Mouse (Mus musculus): ENCODE results near the gene Armc8. TPM values are rescaled to one million over a fixed set of nuclear protein-coding genes. Genes with fewer than 3 reads are reported as not detected.

The Armc8 gene
- total RNA-seq, 2 experiments from 2014 or later, result 30.6 to 37.8 TPM

GRCm38 (mm10) chr9:99429845-99430244 is 138.9 kb downstream of the Armc8 start:
- ATAC-seq (replicated peaks; ENCODE audit: low FRiP score, poor library complexity, severe bottlenecking), result no peak

GRCm38 (mm10) chr9:99428601-99429331 is 139.9 kb downstream of the Armc8 start:
- ATAC-seq (replicated peaks; ENCODE audit: low FRiP score, poor library complexity, severe bottlenecking), result no peak

Other genes starting within 250 kb of the Armc8 start
- gene Esyt3, start 210.3 kb downstream of the Armc8 start, total RNA-seq (2015; ENCODE audit: low replicate concordance), result not detected in 2 replicates
- not detected in 2 replicates for gene Esyt3, start 210.3 kb downstream of the Armc8 start, total RNA-seq (2017; ENCODE audit: low replicate concordance)
- gene Mras, start 131.5 kb downstream of the Armc8 start, total RNA-seq (2015; ENCODE audit: low replicate concordance), result 14.3 TPM in 1 of 2 replicates, not detected in the other
- 0.08 and 0.13 TPM in 2 replicates for gene Mras, start 131.5 kb downstream of the Armc8 start, total RNA-seq (2017; ENCODE audit: low replicate concordance)
- not detected in 2 replicates for gene Nme9, start 117.4 kb downstream of the Armc8 start, total RNA-seq (2015; ENCODE audit: low replicate concordance)
- 1.2 TPM in 1 of 2 replicates, not detected in the other for gene Nme9, start 117.4 kb downstream of the Armc8 start, total RNA-seq (2017; ENCODE audit: low replicate concordance)
- gene Dbr1, start 6.9 kb upstream of the Armc8 start, total RNA-seq (2015; ENCODE audit: low replicate concordance), result 7.5 and 11.5 TPM in 2 replicates
- gene Dbr1, start 6.9 kb upstream of the Armc8 start, total RNA-seq (2017; ENCODE audit: low replicate concordance), result 12.3 and 32.3 TPM in 2 replicates
- gene A4gnt, start 43.6 kb upstream of the Armc8 start, total RNA-seq (2015; ENCODE audit: low replicate concordance), result not detected in 2 replicates
- gene A4gnt, start 43.6 kb upstream of the Armc8 start, total RNA-seq (2017; ENCODE audit: low replicate concordance), result not detected in 2 replicates
- not detected in 2 replicates for gene Dzip1l, start 60.6 kb upstream of the Armc8 start, total RNA-seq (2015; ENCODE audit: low replicate concordance)
- not detected in 2 replicates for gene Dzip1l, start 60.6 kb upstream of the Armc8 start, total RNA-seq (2017; ENCODE audit: low replicate concordance)
- 0.36 TPM in 1 of 2 replicates, not detected in the other for gene Cldn18, start 148.4 kb upstream of the Armc8 start, total RNA-seq (2015; ENCODE audit: low replicate concordance)
- not detected in 2 replicates for gene Cldn18, start 148.4 kb upstream of the Armc8 start, total RNA-seq (2017; ENCODE audit: low replicate concordance)

All from erythroid progenitor cell, adult 5-6 weeks (primary cell).